Mouse (Mus musculus) thymus, adult 2 months (tissue): ENCODE results near the gene Tmem120a.

Source experiments
- CTCF ChIP-seq: fragments of 200-500 bp; IDR thresholded peaks from 2 replicates; pipeline ENCODE4 v1.5.1; 2012; ENCODE audit warnings: mild to moderate bottlenecking, control low read depth, low read length, moderate library complexity, borderline replicate concordance; ENCODE audit not compliant: control insufficient read depth, poor library complexity, insufficient read depth; ENCODE audit errors: extremely low read depth
- POLR2A ChIP-seq: fragments of 200-500 bp; IDR thresholded peaks from 2 replicates; pipeline ENCODE4 v1.6.1; 2012; ENCODE audit warnings: mild to moderate bottlenecking, low read length, control low read depth, moderate library complexity; ENCODE audit not compliant: control insufficient read depth, poor library complexity, insufficient read depth; ENCODE audit errors: extremely low read depth

- TF ChIP-seq CTCF (no peak), POLR2A (no peak)
Measured at GRCm38 (mm10) chr5:135720121-135720520, 24.1 kb downstream of the Tmem120a start.
